Mouse (Mus musculus) inflammation-experienced regulatory T-cells, adult 16 weeks (primary cell): ENCODE measurements around the gene Ntn5. TPM values are rescaled to one million over a fixed set of nuclear protein-coding genes. Genes with fewer than 3 reads are reported as not detected.

Source experiments
- polyA plus RNA-seq: library from polyadenylated mRNA; unstranded; fragments of 100-300 nt; shearing (Covaris generic); gene quantifications from one replicate; pipeline ENCODE4 v1.2.1, GENCODE M21; 2017

Ntn5 gene
- polyA plus RNA-seq: not detected

DNA sequence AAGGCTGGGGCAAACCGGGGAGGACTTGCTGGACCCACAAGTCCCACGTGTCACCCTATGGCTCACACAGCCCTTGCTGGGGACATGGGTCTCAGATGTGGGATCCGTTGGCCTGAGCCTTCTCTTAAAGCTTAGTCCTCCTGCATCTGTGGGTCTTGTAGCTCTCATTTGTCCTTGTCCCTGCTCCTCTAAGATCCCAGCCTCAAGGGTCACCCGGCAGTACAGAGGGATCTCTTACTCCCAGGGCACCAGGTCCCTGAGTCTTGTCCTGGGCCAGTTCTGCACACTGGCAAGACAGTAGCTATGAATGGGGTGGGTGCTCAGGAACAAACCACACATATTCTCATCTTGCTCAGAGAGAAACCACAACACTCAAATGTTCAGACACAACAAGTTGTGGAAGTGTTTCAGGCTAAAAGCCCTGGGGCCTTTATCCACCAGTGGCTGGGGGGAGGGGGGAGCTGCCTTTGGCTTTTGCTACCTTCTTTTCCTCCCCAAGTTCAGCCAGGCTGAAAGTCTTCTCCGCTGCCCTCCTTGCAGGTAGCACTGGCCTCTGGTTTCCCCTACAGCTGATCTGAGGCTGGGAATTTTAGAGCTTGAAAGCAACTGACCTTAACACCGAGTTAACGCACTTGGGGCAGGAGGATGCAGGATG lies at the start of gene Ntn5:
Ntn5 (plus strand) TSS at position 627 of the 655 bp plus-strand sequence.

DNA sequence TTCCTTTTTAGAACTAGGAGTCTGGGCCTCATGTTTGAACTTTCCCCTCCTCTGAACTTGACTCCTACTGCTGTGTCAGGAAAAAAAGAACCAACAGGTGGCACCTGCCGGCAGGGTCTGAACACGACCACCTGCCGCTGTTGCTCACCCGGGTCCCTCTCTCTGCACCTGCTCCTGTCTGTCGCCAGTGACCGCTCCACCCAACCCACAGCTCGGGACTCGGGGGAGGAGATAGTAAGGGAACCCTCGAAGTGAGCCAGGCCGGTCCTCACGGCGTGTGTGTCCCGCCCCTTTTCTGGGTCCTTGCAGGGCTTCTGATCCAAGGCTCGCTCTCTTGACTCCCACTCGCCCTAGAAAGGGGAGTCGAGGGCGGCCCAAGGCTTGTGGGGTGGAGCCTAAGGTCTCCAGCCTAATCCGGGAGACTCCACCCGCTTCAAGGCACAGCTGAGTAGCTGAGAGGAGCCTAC lies 44.2 kb upstream of the Ntn5 start, which contains the start of gene Mamstr:
Mamstr (plus strand) TSS at position 417 of the 467 bp plus-strand sequence.

DNA sequence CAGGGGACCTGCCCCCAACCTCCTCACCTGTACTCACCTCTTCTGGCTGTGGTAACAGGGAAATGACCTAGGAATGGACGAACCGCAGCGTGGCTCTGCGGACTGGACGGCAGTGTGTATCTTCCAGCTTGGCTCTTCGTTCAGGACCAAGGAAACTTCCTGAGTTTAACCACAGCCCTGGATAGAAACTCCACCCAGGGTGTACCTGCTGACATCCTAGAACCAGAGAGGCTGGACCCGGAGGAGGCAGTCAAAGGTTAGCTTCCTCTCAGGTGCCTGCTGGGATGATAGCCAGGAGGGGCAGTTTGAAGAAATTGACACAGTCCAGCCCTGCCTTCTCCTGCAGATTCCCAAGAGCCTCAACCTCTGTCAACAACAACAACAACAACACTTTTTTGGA lies 17.7 kb upstream of the Ntn5 start, which contains the start of gene Fut2:
Fut2 (minus strand) TSS at position 234 of the 400 bp plus-strand sequence.

GRCm38 (mm10) chr7:45693921-45694591 lies 10.2 kb downstream of the Ntn5 start, which contains the start of gene Sec1:
Gene Sec1, minus strand, starts transcription at chr7:45694402.

GRCm38 (mm10) chr7:45699523-45700141 lies 15.8 kb downstream of the Ntn5 start, which contains the start of gene Car11:
Gene Car11, plus strand, starts transcription at chr7:45699843.

DNA sequence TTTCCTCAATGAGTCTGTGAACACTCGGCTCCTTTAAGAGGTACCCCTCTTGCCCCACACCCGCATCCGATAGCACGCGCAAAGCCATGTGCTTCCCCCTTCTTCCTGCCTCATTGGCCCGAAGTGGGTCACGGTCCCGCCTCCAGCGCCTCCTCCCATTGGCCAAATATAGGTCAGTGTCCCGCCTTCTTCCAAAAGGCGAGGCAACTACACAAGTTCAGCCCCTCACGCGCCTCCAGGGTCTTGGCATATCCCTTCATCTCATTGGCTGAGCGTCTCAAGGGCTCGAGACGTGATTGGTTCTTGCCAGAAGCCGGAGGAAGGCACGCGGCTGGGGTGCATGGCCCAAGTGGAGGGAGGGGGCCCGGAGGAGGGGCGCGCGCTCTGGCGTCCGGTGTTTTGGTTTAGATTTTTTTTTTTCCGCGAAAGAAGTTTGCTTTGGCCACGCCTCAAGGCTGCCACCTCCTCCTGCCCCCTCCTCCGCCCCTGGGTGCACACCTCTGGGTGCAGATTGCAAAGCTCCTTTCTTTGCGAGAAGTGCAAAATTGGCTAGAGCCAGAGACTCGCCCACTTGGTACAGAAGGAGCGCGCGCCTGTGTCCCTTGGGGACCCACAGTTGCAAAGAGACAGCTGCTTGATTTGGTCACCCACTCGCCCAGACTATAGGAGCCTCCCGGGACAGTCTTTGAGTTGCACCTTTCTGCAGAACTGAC lies 21.1 kb downstream of the Ntn5 start, which contains the start of gene Dbp:
Dbp (plus strand) TSS at position 359 of the 713 bp plus-strand sequence.

DNA sequence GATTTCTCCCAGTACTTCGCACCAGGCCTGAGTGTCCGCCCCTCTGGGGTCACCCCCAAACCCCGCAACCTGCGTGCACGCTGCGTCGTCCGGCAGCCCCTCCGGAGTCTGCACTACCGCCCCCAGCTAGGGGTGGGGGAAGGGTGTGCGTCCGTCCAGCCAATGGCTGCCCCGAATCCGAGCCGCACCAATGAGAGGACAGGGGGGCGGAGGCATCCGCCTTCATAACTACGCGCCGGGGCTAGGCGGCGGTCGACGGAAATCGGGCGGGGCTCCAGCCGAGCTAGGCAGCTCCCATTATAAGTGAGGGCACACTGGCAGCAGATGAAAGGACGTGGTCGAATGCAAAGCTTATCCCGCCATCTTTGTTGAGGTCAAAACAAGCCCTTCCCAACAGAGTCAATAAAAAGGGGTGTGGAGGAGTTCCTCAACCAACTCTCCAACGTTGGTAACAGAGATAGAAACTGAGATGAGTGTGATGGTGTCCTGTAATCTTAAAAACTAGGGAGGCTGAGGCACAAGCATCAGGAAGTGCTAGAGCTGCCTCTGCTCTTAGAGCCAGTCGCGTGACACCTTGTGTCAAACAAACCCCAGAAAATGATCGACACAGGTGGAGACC lies 31.4 kb downstream of the Ntn5 start, which contains the start of gene Rpl18:
Rpl18 (plus strand) TSS at position 368 of the 619 bp plus-strand sequence.

DNA sequence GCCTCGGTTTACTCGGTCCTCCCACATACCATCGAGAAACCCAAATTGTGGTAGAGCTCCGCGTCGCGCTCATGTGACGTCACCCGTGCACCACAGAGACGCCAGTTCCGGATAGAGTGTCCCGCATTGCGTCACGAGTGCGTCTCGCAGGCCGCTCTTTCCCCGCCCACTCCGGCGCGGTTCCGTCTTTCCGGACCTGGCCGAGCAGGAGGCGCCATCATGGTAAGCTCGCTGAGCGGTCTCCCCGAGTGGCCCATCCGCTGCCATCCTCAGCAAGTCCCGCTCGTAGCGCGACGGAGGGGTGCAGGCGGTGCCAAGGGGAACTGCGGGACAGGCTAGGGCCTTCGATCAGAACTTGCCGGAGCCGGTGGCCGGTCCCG lies 34.1 kb downstream of the Ntn5 start, which contains the start of gene Sphk2:
Sphk2 (minus strand) TSS at position 85 of the 380 bp plus-strand sequence.

DNA sequence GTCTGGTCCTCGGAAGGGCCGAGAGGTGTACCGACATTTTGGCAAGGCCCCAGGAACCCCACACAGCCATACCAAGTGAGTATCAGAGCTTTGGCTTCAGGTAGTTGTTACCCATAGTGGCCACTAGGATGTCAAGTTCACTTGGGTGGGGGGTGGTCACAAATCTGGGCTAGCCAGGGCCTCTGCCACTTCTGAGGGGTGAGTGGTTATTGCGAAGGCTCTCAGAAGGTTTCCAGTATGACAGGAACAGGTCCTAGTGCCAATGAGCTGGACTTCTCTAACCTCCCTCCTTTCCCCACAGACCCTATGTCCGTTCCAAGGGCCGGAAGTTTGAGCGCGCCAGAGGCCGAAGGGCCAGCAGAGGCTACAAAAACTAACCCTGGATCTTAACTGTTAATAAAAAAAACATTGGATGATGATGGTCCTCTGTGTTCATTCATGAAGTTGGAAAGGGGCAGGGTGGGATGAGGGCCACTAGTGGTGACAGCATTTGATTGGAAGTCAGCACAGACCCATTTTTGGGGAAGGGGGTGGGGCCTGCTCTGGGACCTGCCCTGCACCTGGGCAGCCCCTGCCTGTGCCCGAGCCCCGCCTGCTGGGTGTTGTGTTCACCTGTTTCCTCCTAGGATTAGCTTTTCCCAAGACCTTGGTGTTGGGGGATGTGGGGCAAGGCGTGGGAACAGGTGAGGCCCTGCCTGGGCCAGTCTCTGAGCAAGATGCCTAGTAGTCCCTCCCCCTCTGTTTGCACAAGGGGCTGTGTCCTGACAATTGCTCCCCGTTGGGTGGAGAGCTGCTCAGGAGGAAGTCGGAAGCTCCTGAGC lies 36.8 kb downstream of the Ntn5 start, which contains the start of gene Fam83e:
Fam83e (plus strand) TSS at position 800 of the 821 bp plus-strand sequence.

GRCm38 (mm10) chr7:45725713-45726112 lies 41.9 kb downstream of the Ntn5 start, which contains the start of gene Spaca4:
Gene Spaca4, minus strand, starts transcription at chr7:45725813.

Other genes starting within 250 kb of the Ntn5 start
- gene Gys1, start 249.2 kb upstream of the Ntn5 start, polyA plus RNA-seq: 18.4 TPM
- 64.0 TPM for gene Ruvbl2, start 245.9 kb upstream of the Ntn5 start, polyA plus RNA-seq
- gene Ftl1, start 224.1 kb upstream of the Ntn5 start, polyA plus RNA-seq: 2,222 TPM
- 253 TPM for gene Bax, start 217.1 kb upstream of the Ntn5 start, polyA plus RNA-seq
- gene Tulp2, start 202.1 kb upstream of the Ntn5 start, polyA plus RNA-seq: 1.0 TPM
- gene Gm45808, start 197.2 kb upstream of the Ntn5 start, polyA plus RNA-seq: not detected
- gene Dhdh, start 195.2 kb upstream of the Ntn5 start, polyA plus RNA-seq: 0.95 TPM
- gene Nucb1, start 173.6 kb upstream of the Ntn5 start, polyA plus RNA-seq: 310 TPM
- 57.1 TPM for gene Ppp1r15a, start 157.8 kb upstream of the Ntn5 start, polyA plus RNA-seq
- 0.71 TPM for gene Plekha4, start 157.7 kb upstream of the Ntn5 start, polyA plus RNA-seq
- gene Hsd17b14, start 129.1 kb upstream of the Ntn5 start, polyA plus RNA-seq: 1.6 TPM
- gene Bcat2, start 113.9 kb upstream of the Ntn5 start, polyA plus RNA-seq: 68.4 TPM
- gene Fgf21, start 68.5 kb upstream of the Ntn5 start, polyA plus RNA-seq: not detected
- gene Fut1, start 66.7 kb upstream of the Ntn5 start, polyA plus RNA-seq: not detected
- not detected for gene Izumo1, start 62.2 kb upstream of the Ntn5 start, polyA plus RNA-seq
- 0.65 TPM for gene Rasip1, start 56.5 kb upstream of the Ntn5 start, polyA plus RNA-seq
- gene Mamstr, start 44.0 kb upstream of the Ntn5 start, polyA plus RNA-seq: 0.65 TPM
- 0.12 TPM for gene Fut2, start 17.6 kb upstream of the Ntn5 start, polyA plus RNA-seq
- 0.20 TPM for gene Sec1, start 10.4 kb downstream of the Ntn5 start, polyA plus RNA-seq
- gene Car11, start 15.8 kb downstream of the Ntn5 start, polyA plus RNA-seq: 9.3 TPM
- gene Dbp, start 21.1 kb downstream of the Ntn5 start, polyA plus RNA-seq: 14.7 TPM
- gene Rpl18, start 31.4 kb downstream of the Ntn5 start, polyA plus RNA-seq: 1,529 TPM
- gene Sphk2, start 34.0 kb downstream of the Ntn5 start, polyA plus RNA-seq: 40.4 TPM
- gene Fam83e, start 37.2 kb downstream of the Ntn5 start, polyA plus RNA-seq: not detected
- not detected for gene Spaca4, start 41.8 kb downstream of the Ntn5 start, polyA plus RNA-seq
- gene Lmtk3, start 99.7 kb downstream of the Ntn5 start, polyA plus RNA-seq: 0.13 TPM
- gene Sult2b1, start 100.6 kb downstream of the Ntn5 start, polyA plus RNA-seq: 2.7 TPM
- 45.3 TPM for gene Cyth2, start 130.6 kb downstream of the Ntn5 start, polyA plus RNA-seq
- gene Kcnj14, start 140.8 kb downstream of the Ntn5 start, polyA plus RNA-seq: not detected
- gene Grwd1, start 146.9 kb downstream of the Ntn5 start, polyA plus RNA-seq: 44.0 TPM
- gene Kdelr1, start 188.8 kb downstream of the Ntn5 start, polyA plus RNA-seq: 108 TPM
- 0.23 TPM for gene Grin2d, start 194.4 kb downstream of the Ntn5 start, polyA plus RNA-seq
- 0.41 TPM for gene Syngr4, start 212.7 kb downstream of the Ntn5 start, polyA plus RNA-seq
- 8.6 TPM for gene Tmem143, start 212.9 kb downstream of the Ntn5 start, polyA plus RNA-seq
- 654 TPM for gene Emp3, start 237.4 kb downstream of the Ntn5 start, polyA plus RNA-seq
- 1.4 TPM for gene Ccdc114, start 240.1 kb downstream of the Ntn5 start, polyA plus RNA-seq